Mouse (Mus musculus) naive thymus-derived CD4-positive, alpha-beta T cell, adult 2 months (primary cell): ENCODE measurements around the gene a.
"Not testable (repeated sequence)": the region's sequence is repeated elsewhere in the genome, so short reads cannot be mapped to it uniquely, and the experiment has no call there.

Experiments
- DNase-seq: peaks from one replicate; pipeline ENCODE4 v3.0.0-alpha.2; 2011; ENCODE audit warnings: low read depth

Gene a

GRCm38 (mm10) chr2:155053512-155053911 lies 262.3 kb downstream of the a start:
- DNase-seq: not testable (repeated sequence)

- no peak for DNase-seq
Measured at GRCm38 (mm10) chr2:155054672-155055071, 263.5 kb downstream of the a start.

- DNase-seq: no peak
Measured at GRCm38 (mm10) chr2:155056076-155056578, 264.9 kb downstream of the a start.

GRCm38 (mm10) chr2:155057361-155057760 lies 266.2 kb downstream of the a start:
- no peak for DNase-seq

GRCm38 (mm10) chr2:155071027-155071426 lies 279.8 kb downstream of the a start:
- DNase-seq: no peak

- no peak for DNase-seq
Measured at GRCm38 (mm10) chr2:155072353-155073145, 281.3 kb downstream of the a start.

- DNase-seq: no peak
Measured at GRCm38 (mm10) chr2:155073347-155073746, 282.1 kb downstream of the a start.

- peak; percentile 92 for DNase-seq
Measured at GRCm38 (mm10) chr2:155073978-155074765, 283.0 kb downstream of the a start, which contains the start of gene Ahcy. TSS of gene Ahcy (minus strand) at chr2:155074497.

- no peak for DNase-seq
Measured at GRCm38 (mm10) chr2:155074766-155075330, 283.6 kb downstream of the a start.

- DNase-seq: no peak
Measured at GRCm38 (mm10) chr2:155075649-155076048, 284.4 kb downstream of the a start.

- DNase-seq: peak; percentile 84
Measured at GRCm38 (mm10) chr2:155079500-155080178, 288.4 kb downstream of the a start.

- DNase-seq: peak; percentile 16
Measured at GRCm38 (mm10) chr2:155080179-155080530, 289.0 kb downstream of the a start.

- no peak for DNase-seq
Measured at GRCm38 (mm10) chr2:155081056-155081455, 289.9 kb downstream of the a start.

GRCm38 (mm10) chr2:155082121-155082803 lies 291.1 kb downstream of the a start:
- peak; percentile 79 for DNase-seq

GRCm38 (mm10) chr2:155084546-155084945 lies 293.3 kb downstream of the a start:
- no peak for DNase-seq

- DNase-seq: no peak
Measured at GRCm38 (mm10) chr2:155086328-155086727, 295.1 kb downstream of the a start.

GRCm38 (mm10) chr2:155088264-155088663 lies 297.1 kb downstream of the a start:
- DNase-seq: no peak

GRCm38 (mm10) chr2:155090909-155091742 lies 299.9 kb downstream of the a start:
- DNase-seq: no peak

GRCm38 (mm10) chr2:155091743-155092075 lies 300.5 kb downstream of the a start:
- no peak for DNase-seq

- DNase-seq: no peak
Measured at GRCm38 (mm10) chr2:155093418-155093817, 302.2 kb downstream of the a start.
